Mouse (Mus musculus): ENCODE measurements at regions not wholly inside any gene's neighbourhood (a gene's known extent, or its start where the extent isn't known, plus 50 kb on each side); places are given as distances from the start of the nearest gene placed in this dataset.

DNA sequence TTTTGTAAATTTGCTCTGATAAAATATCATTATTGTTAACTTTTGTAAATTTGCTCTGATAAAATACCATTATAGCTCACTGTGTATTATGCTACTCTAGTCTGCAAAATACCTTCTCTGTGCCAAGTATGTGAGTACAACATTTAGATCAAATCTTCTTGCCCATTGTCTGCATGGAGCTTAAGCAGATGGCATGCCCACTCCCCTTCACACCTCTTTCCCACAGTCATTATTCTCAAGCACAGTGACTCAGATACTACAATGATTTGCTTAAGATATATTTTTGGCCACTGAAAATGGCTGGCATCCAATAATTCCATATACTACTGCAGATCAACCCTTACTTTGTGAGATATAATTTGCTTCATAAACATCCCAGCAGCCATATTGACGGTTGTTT, 533.6 kb upstream of the Cntn4 start:
- Histone ChIP-seq H3K27ac (no peak overlapping the region), H3K4me3 (no peak overlapping the region)
- no peak for TF ChIP-seq CTCF (IDR thresholded peaks at IDR 0.05)
- DNase-seq (ENCODE audit: extremely low spot score in 1 of 2, low spot score in 2 of 2): peak; percentile 9 to 30
- intact Hi-C loops (cut with DNase I): no loop called here

Measured in left cerebral cortex, adult 2 months (tissue).